Mouse (Mus musculus) hindbrain, embryonic 11.5 days (tissue): ENCODE results near the gene Gm10800. TPM values are rescaled to one million over a fixed set of nuclear protein-coding genes. Genes with fewer than 3 reads are reported as not detected.
"Not testable (repeated sequence)": the region's sequence is repeated elsewhere in the genome, so short reads cannot be mapped to it uniquely, and the experiment has no call there.

ENCODE experiments used
- ATAC-seq: fragments of 200-750 bp; cut with Nextera tagmentation; 2 replicates; pipeline ENCODE4 v1.8.0; 2017; ENCODE audit warnings: mild to moderate bottlenecking, moderate TSS enrichment, moderate library complexity; ENCODE audit not compliant: low FRiP score
- DNase-seq: peaks from one replicate; pipeline ENCODE4 v3.0.0-alpha.2; 2015; ENCODE audit warnings: low spot score
- H3K27ac ChIP-seq: fragments of 300-500 bp; sonication (generic); 2 replicates; pipeline ENCODE4 v1.5.1; 2014; ENCODE audit warnings: mild to moderate bottlenecking, low read depth, low read length
- H3K27me3 ChIP-seq: fragments of 300-500 bp; sonication (generic); 2 replicates; pipeline ENCODE4 v1.6.1; 2014; ENCODE audit warnings: mild to moderate bottlenecking, low read length, moderate library complexity, mixed read lengths; ENCODE audit not compliant: control insufficient read depth, insufficient read depth
- H3K36me3 ChIP-seq: fragments of 300-500 bp; sonication (generic); 2 replicates; pipeline ENCODE4 v1.6.1; 2014; ENCODE audit warnings: mild to moderate bottlenecking, low read length, moderate library complexity, mixed read lengths; ENCODE audit not compliant: control insufficient read depth, insufficient read depth
- H3K4me1 ChIP-seq: fragments of 300-500 bp; sonication (generic); replicated peaks from 2 replicates; pipeline ENCODE4 v1.6.1; 2014; ENCODE audit warnings: low read length, mixed read lengths; ENCODE audit not compliant: control insufficient read depth, insufficient read depth
- H3K4me2 ChIP-seq: fragments of 300-500 bp; sonication (generic); replicated peaks from 2 replicates; pipeline ENCODE4 v1.6.1; 2014; ENCODE audit warnings: mild to moderate bottlenecking, low read depth, low read length
- H3K4me3 ChIP-seq: fragments of 300-500 bp; sonication (generic); 2 replicates; pipeline ENCODE4 v1.5.1; 2014; ENCODE audit warnings: low read depth, low read length
- H3K9ac ChIP-seq: fragments of 300-500 bp; sonication (generic); 2 replicates; pipeline ENCODE4 v1.6.1; 2014; ENCODE audit warnings: low read depth, low read length
- H3K9me3 ChIP-seq: fragments of 300-500 bp; sonication (generic); 2 replicates; pipeline ENCODE4 v1.6.1; 2016; ENCODE audit warnings: low read length; ENCODE audit not compliant: control insufficient read depth
- WGBS: fragments of 180-500 bp; shearing (Covaris S2); extraction: QIAGEN DNeasy Blood & Tissue Kit; methylation state at CpG from one replicate; pipeline ENCODE4 v1.1.7; 2014; 5-methylcytosine and 5-hydroxymethylcytosine counted together
- polyA plus RNA-seq: library from polyadenylated mRNA; unstranded; fragments of >200 nt; fragmentation: Nextera tagmentation; extraction: Ambion mirVana; gene quantifications from 2 replicates; pipeline ENCODE4 v1.2.1, GENCODE M21; 2014

Gene Gm10800
- 2.5 and 5.8 TPM in 2 replicates for polyA plus RNA-seq

- not testable (repeated sequence) for ATAC-seq, H3K9me3 ChIP-seq, H3K4me1 ChIP-seq, H3K4me3 ChIP-seq, H3K36me3 ChIP-seq, H3K27me3 ChIP-seq, H3K4me2 ChIP-seq, H3K27ac ChIP-seq, H3K9ac ChIP-seq, DNase-seq
- WGBS, result 86% methylated on average over 4 of the region's 4 CpGs
Observed at GRCm38 (mm10) chr2:98667201-98667600, at the start of gene Gm10800. Gm10800 (minus strand) TSS chr2:98667301.

- DNase-seq, result no peak
- Histone ChIP-seq H3K36me3 (no peaks in the 10 kb centered on the region), H3K9ac (no peak overlapping the region)
Observed at GRCm38 (mm10) chr2:98697533-98697932, 30.4 kb upstream of the Gm10800 start.

GRCm38 (mm10) chr2:98661937-98662336 lies 5.2 kb downstream of the Gm10800 start, which contains the start of gene Gm10801:
Gm10801 (plus strand) TSS chr2:98662237.
- not testable (repeated sequence) for H3K4me1 ChIP-seq, H3K4me3 ChIP-seq, H3K36me3 ChIP-seq, ATAC-seq, H3K9me3 ChIP-seq, H3K4me2 ChIP-seq, H3K27ac ChIP-seq, H3K9ac ChIP-seq, H3K27me3 ChIP-seq, DNase-seq
- WGBS, result 76% methylated on average over 4 of the region's 5 CpGs

More at GRCm38 (mm10) chr2:98697533-98697932, 30.4 kb upstream of the Gm10800 start:
- WGBS, result 93% methylated on average over 1 of the region's 1 CpGs
- H3K4me1 ChIP-seq, result no peaks in the 10 kb centered on the region
- ATAC-seq, result no peak
- H3K9me3 ChIP-seq, result no peaks in the 10 kb centered on the region
- no peaks in the 10 kb centered on the region for H3K27me3 ChIP-seq
- no peak overlapping the region for H3K4me2 ChIP-seq
- H3K27ac ChIP-seq, result no peak overlapping the region
- no peak overlapping the region for H3K4me3 ChIP-seq

Other genes starting within 250 kb of the Gm10800 start
- gene Gm10801, start 5.1 kb downstream of the Gm10800 start, polyA plus RNA-seq, result 0.73 TPM in 1 of 2 replicates, not detected in the other